Mouse (Mus musculus): ENCODE data around the gene Gm3376. TPM values are rescaled to one million over a fixed set of nuclear protein-coding genes. Genes with fewer than 3 reads are reported as not detected.
"Not testable (repeated sequence)": the region's sequence is repeated elsewhere in the genome, so short reads cannot be mapped to it uniquely, and the experiment has no call there.

Gene Gm3376
- polyA plus RNA-seq (2016; fragmentation: Nextera tagmentation; extraction: Ambion mirVana), result not detected in 2 replicates

DNA sequence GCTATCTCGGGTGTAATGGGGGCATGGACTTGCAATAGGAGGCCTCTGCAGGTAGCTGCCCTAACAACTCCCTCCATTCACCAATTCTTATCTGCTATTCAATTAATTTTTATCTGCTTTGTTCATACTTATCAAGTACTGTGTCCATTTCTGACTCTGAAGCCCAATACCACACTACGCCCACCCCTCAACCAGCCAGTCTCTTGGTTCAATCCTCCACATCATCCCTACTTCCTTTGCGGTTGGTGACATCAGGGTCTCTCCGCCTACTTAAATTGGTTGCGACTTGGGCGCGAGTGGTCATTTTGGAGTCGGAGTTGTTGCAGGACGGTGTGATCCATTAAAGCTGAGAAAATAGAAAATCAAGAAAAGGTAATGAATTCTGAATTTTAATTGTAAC lies at the start of gene Gm3376:
Gene Gm3376, plus strand, starts transcription at position 301 of the 400 bp plus-strand sequence.
- not testable (repeated sequence) for H3K9me3 ChIP-seq (replicated peaks); H3K4me1 ChIP-seq; H3K36me3 ChIP-seq; DNase-seq (ENCODE audit: low spot score); H3K4me3 ChIP-seq; H3K27ac ChIP-seq; H3K27me3 ChIP-seq (ENCODE audit: low read depth, poor library complexity, severe bottlenecking)
- WGBS, result no CpG with 5 or more reads among the region's 9 CpGs

Data from limb, embryonic 10.5 days (tissue).